Mouse (Mus musculus) bone marrow macrophage, adult 2 months (primary cell): ENCODE results near the gene 1500015O10Rik.

Source experiments
- CTCF ChIP-seq: IDR thresholded peaks from 2 replicates; pipeline ENCODE4 v1.5.1; 2012; ENCODE audit warnings: low read depth, mild to moderate bottlenecking, low read length, moderate library complexity
- POLR2A ChIP-seq: IDR thresholded peaks from 2 replicates; pipeline ENCODE4 v1.6.1; 2012; ENCODE audit warnings: mild to moderate bottlenecking, low read depth, low read length, borderline replicate concordance

- TF ChIP-seq CTCF (no peak), POLR2A (no peak)
Measured at GRCm38 (mm10) chr1:43722459-43722858, 7.9 kb upstream of the 1500015O10Rik start.
